Mouse (Mus musculus) lung, adult 2 months (tissue): Measurements from ENCODE around the gene Gm20662.

ENCODE experiments used
- CTCF ChIP-seq: fragments of 200-500 bp; IDR thresholded peaks from 2 replicates; pipeline ENCODE4 v1.5.1; 2011; ENCODE audit warnings: mild to moderate bottlenecking, low read length, control low read depth; ENCODE audit not compliant: insufficient read depth
- POLR2A ChIP-seq: fragments of 200-500 bp; IDR thresholded peaks from 2 replicates; pipeline ENCODE4 v1.6.1; 2011; ENCODE audit warnings: low read depth, mild to moderate bottlenecking, control low read depth, low read length, borderline replicate concordance; ENCODE audit errors: extremely low read depth

- TF ChIP-seq CTCF (no peak), POLR2A (no peak)
Measured at GRCm38 (mm10) chr9:107984052-107984753, 11.9 kb upstream of the Gm20662 start.
